13 mouse cellular contexts compared by ENCODE assay signal in genomic region chr5:119747038-119747437, GRCm38 (mm10).
DNase-seq lines count a peak whose midpoint lies in the region; ATAC-seq and TF ChIP-seq lines count a peak whose summit lies in the region.
"Had no signal": no experiment of that assay in that cellular context is flagged by ENCODE, and none has a peak within 500 bp of the region (broad histone marks: within the 10 kb centered on the region; RNA-seq: fewer than 3 reads in every experiment).

No protein-coding gene starts in this region.

- H3K27ac ChIP-seq in gastrocnemius, adult 2 months, result no peak overlapping the region
- H3K27ac ChIP-seq in liver, postnatal 0 days (ENCODE audit: low read depth), result no peak overlapping the region
- H3K27ac ChIP-seq in liver, embryonic 11.5 days (ENCODE audit: low read depth, low read length), result no peak overlapping the region
- H3K27ac ChIP-seq in heart, embryonic 12.5 days (ENCODE audit: poor library complexity, severe bottlenecking), result no peak overlapping the region
- H3K27ac ChIP-seq: neural tube, embryonic 15.5 days had no signal

- H3K36me3 ChIP-seq in liver, postnatal 0 days (replicated peaks; ENCODE audit: insufficient read depth, low read length), result no peaks in the 10 kb centered on the region
- no peaks in the 10 kb centered on the region for H3K36me3 ChIP-seq in liver, embryonic 11.5 days (ENCODE audit: control insufficient read depth, insufficient read depth, low read length)
- no peaks in the 10 kb centered on the region for H3K36me3 ChIP-seq in heart, embryonic 12.5 days
- H3K36me3 ChIP-seq: neural tube, embryonic 15.5 days had no signal

- H3K4me3 ChIP-seq in gastrocnemius, adult 2 months, result no peak overlapping the region
- no peak overlapping the region for H3K4me3 ChIP-seq in liver, postnatal 0 days (ENCODE audit: low read depth, low read length)
- no peak overlapping the region for H3K4me3 ChIP-seq in liver, embryonic 11.5 days (ENCODE audit: low read depth, low read length)
- no peak overlapping the region for H3K4me3 ChIP-seq in heart, embryonic 12.5 days
- H3K4me3 ChIP-seq: neural tube, embryonic 15.5 days had no signal

- H3K4me1 ChIP-seq in liver, postnatal 0 days (ENCODE audit: insufficient read depth), result no peaks in the 10 kb centered on the region
- 0 out of 2 replicates have a peak, but pooled peaks cover 2% of the 10 kb centered on the region for H3K4me1 ChIP-seq in liver, embryonic 11.5 days (replicated peaks; ENCODE audit: control insufficient read depth, insufficient read depth, low read length)
- peaks cover 14% of the 10 kb centered on the region for H3K4me1 ChIP-seq in heart, embryonic 12.5 days (replicated peaks)

- DNase-seq in gastrocnemius, adult 2 months, result no peak
- no peak for DNase-seq in gastrocnemius, postnatal 10 days
- DNase-seq in liver, postnatal 0 days, result no peak
- no peak for DNase-seq in liver, embryonic 11.5 days (ENCODE audit: low spot score)
- peak; percentile 5 to 17 for DNase-seq in lung, adult 18-20 months
- DNase-seq in testis, postnatal 10 days (ENCODE audit: low spot score), result peak; percentile 67
- DNase-seq in urinary bladder, adult 18-20 months (ENCODE audit: low spot score in 2 of 2), result no peak
- DNase-seq: adrenal gland, postnatal 10 days had no signal

- intact Hi-C loops in gastrocnemius, adult 2 months (cut with DNase I), result no loop called here

- ATAC-seq in liver, postnatal 0 days, result no peak
- no peak for ATAC-seq in liver, embryonic 11.5 days (replicated peaks; ENCODE audit: low FRiP score)
- ATAC-seq in heart, embryonic 12.5 days (ENCODE audit: insufficient number of reproducible peaks, low FRiP score), result no peak
- ATAC-seq: hindbrain, embryonic 16.5 days; midbrain, embryonic 16.5 days had no signal

- peaks cover 33% of the 10 kb centered on the region for H3K27me3 ChIP-seq in liver, postnatal 0 days (ENCODE audit: insufficient read depth, low read length)
- H3K27me3 ChIP-seq in liver, embryonic 11.5 days (replicated peaks; ENCODE audit: control insufficient read depth, insufficient read depth, low read length), result peaks cover 33% of the 10 kb centered on the region
- H3K27me3 ChIP-seq in heart, embryonic 12.5 days (replicated peaks), result peaks cover 48% of the 10 kb centered on the region

- TF ChIP-seq EP300 in liver, postnatal 0 days (IDR thresholded peaks at IDR 0.05; ENCODE audit: low read depth), result no peak

- peak; percentile 34 for TF ChIP-seq CTCF in gastrocnemius, adult 2 months (IDR thresholded peaks at IDR 0.05)
- peak; percentile 47 for TF ChIP-seq CTCF in liver, postnatal 0 days (IDR thresholded peaks at IDR 0.05; ENCODE audit: low read depth)

- H3K9ac ChIP-seq in liver, postnatal 0 days (replicated peaks), result no peak overlapping the region
- H3K9ac ChIP-seq in liver, embryonic 11.5 days (ENCODE audit: low read depth, low read length), result no peak overlapping the region
- no peak overlapping the region for H3K9ac ChIP-seq in heart, embryonic 12.5 days
- H3K9ac ChIP-seq: neural tube, embryonic 15.5 days had no signal

- peaks cover 5% of the 10 kb centered on the region; the same call in 1 of the 2 replicates for H3K9me3 ChIP-seq in liver, postnatal 0 days (ENCODE audit: low read length)
- H3K9me3 ChIP-seq in liver, embryonic 11.5 days (ENCODE audit: control insufficient read depth, low read length), result no peaks in the 10 kb centered on the region
- H3K9me3 ChIP-seq in heart, embryonic 12.5 days (replicated peaks), result no peaks in the 10 kb centered on the region
- H3K9me3 ChIP-seq: neural tube, embryonic 15.5 days had no signal

- 75% methylated on average over 10 of the region's 10 CpGs for WGBS in liver, postnatal 0 days (ENCODE audit: insufficient replicate concordance)
- 73% methylated on average over 10 of the region's 10 CpGs for WGBS in liver, embryonic 11.5 days
- WGBS in heart, embryonic 12.5 days, result 68% methylated on average over 10 of the region's 10 CpGs

- H3K4me2 ChIP-seq in liver, postnatal 0 days (ENCODE audit: low read depth, low read length), result no peak overlapping the region
- H3K4me2 ChIP-seq in liver, embryonic 11.5 days, result no peak overlapping the region
- no peak overlapping the region for H3K4me2 ChIP-seq in heart, embryonic 12.5 days
- H3K4me2 ChIP-seq: heart, embryonic 11.5 days; neural tube, embryonic 15.5 days had no signal

Comparison
In these comparisons a context has a peak if more than half of its experiments do, and no peak if none do; other contexts are left out.
1. DNase-seq: peak in lung, adult 18-20 months (2 of 2) and testis, postnatal 10 days (single experiment); none in gastrocnemius, adult 2 months (single experiment), gastrocnemius, postnatal 10 days (single experiment), liver, postnatal 0 days (single experiment), liver, embryonic 11.5 days (single experiment) and urinary bladder, adult 18-20 months (0 of 2).